Mouse (Mus musculus) telencephalon, adult 2 months (tissue): ENCODE measurements around the gene H2-T22.
A peak's percentile ranks its signal among the peaks of the same experiment; 100 is the strongest.

Experiments used
- DNase-seq: peaks from one replicate; pipeline ENCODE4 v3.0.0-alpha.2; 2011; ENCODE audit warnings: low read depth, low spot score

H2-T22 gene

DNA sequence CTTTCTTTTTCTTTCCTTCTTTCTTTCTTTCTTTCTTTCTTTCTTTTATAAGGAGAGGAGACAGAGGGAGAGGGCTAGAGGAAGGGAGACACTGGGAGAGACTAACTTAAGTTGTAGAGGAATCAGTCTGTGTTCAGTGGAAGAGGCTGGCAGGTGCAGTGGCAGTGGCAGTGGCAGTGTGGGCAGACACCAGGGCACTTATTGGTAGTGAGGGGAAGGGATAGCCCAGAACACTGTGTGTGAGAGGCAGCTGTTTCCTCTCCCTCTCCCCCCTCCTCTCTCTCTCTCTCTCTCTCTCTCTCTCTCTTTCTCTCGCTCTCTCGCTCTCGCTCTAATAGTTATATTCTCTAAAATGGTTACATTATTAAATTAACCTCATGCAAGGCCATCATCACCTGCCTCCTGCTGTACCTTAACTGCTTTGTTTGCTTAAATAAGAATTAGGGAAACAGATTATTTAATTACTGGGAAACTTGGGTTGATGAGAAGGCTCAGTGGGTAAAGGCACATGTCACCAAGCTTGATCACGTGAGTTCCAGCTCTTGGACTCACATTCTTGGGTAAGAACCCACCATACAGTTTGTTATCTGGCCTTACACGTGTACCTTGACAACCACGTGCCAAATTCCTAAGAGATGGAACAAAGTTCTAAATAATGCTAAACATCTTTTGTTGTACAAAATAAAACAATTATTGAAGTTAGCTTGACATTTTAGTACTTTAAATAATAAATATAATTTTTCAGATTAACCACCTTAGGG, 43.8 kb downstream of the H2-T22 start:
- no peak for DNase-seq

DNA sequence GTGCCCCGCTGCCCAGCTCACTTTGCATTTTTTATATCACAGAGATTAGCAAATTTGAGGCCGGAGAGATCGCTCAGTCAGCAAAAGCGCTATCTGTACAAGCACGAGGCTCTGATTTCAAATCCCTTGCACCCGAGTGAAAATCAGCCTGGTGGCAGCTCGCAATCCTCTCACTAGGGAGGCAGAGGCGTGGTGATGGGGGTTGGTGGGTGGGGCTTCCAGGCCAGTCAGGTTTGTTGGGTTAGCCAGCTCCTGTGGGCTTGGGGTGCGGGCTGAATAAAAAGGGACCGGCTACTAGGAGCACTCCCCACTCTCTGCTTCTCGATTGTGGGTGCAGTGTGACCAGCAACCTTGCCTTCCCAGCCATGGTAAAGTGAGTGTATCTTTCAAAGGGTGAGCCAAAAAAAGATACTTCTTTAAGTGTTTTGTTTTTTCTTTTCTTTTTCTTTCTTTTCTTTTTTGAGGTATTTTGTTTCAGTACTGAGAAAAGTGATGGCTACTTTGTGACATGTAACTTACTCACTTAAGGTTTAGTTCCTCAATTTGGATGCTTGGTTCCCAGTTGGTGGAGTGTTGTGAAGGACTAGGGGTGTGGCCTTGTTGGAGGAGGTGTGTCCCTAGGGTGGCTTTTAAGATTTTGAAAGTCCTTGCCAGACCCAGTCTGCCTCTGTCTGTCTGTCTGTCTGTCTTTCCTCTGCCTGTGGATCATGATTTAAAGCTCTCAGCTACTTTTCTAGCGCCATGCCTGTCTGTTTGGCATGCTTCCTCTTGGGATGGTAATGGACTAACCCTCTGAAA, 44.6 kb downstream of the H2-T22 start:
- no peak for DNase-seq

DNA sequence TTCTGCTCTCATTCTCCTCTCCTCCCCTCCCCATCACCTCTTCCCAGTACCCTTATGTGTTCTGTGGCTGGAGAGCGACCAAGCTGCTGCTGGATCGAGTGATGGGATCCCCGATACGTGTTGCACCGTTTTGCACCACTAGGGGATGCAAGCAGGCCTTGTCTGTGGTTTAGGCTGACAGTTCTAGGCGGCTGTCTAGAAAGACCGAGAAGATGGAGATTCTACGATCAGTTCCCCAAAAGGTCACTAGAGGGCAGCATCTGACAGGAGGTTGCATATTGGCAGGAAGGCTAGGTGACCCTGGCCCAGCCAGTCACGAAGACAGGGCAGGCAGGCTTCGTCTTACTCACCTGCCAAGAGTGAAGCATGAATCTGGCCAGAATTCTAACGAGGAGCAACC, 45.6 kb downstream of the H2-T22 start:
- peak; percentile 91 for DNase-seq

DNA sequence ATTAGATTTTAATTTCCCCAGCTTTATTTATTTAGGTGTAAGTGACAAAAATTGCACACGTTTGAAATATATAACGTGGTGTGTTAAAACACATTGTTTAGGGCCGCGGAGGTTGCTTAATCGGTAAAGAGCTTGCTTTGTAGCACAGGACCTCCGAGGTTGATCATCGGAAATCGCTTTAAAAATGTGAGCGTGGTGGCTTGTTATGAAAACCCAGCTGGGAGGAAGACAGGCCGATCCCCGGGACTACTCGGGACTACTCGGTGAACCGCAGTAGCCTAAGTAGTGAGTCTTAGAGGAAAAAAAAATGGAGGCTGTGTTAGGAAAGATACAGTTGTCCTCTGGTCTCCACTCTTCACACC, 47.7 kb downstream of the H2-T22 start:
- no peak for DNase-seq

DNA sequence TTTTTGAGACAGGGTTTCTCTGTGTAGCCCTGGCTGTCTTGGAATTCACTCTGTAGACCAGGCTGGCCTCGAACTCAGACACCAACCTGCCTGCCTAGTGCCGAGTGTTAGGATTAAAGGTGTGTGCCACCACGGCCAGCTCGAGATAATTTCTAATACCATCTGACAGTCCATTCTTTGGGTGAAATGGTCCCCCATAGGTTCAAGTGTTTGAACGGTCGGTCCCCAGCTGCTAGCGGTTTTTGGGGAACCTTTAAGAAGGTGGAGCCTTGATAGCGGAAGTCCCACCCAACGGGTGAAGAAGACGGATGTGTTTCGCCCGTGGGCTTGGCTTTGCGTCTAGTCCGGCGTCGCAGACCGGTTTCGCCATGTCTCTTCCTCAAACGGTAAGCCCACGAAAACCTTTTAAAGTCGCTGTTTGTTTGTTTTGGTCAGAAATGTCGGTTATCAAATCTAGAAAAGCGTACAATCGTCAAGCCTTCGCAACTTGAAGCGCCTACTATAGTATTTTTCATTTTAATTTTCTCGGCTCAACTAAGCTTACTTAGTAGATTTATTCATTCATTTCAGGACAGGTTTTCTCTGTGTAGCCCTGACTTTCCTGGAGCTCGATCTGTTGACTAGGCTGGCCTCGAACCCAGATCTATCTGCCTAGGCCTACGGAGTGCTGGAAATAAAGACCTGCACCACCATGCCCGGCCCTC, 48.2 kb downstream of the H2-T22 start:
- peak; percentile 90 for DNase-seq

DNA sequence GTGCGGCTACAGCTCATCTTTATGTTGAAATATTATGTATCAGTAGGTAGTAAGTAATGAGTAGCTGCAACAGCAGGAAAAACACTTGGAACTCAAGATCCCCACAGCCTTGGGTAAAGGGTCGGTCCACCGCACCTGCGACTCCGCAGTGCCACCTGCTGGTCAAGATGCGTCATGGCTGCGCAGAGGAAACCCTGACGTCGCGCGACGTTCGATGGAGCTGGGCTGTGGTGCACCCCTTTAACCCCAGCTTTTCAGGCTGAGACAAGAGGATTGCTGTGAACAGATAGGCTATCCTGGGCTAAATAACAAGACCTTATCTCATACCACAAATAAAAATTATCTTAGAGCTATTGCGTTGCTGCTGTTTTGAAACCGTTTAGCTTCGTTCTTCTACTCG, 48.9 kb downstream of the H2-T22 start:
- DNase-seq: peak; percentile 69

DNA sequence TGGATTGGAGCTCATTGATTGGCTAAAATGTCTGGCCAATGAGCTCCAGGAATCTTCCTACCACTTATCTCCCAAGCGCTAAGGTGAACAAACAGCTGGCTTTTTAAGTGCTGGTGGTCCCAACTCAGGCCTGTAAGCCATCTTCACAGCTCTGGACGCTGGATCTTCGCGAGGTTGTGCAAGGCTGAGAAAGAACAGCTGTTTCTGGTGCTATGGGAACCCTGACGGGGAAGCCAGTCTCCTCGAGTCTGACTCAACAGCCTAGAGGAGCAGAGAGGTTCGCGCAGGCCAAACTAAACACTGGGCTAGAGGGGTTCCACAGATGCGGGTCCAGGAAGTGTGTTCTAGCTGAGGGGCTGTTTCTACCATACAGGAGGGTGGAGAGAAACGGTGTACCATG, 50.8 kb downstream of the H2-T22 start:
- no peak for DNase-seq
